Mouse (Mus musculus) cerebellum, postnatal 10 days (tissue): ENCODE data around the gene Fstl3.

Source experiments
- DNase-seq, 2 experiments: peaks; one replicate each; pipeline ENCODE4 v3.0.0; 2021; ENCODE audit warnings: mixed read lengths in 2 of 2

Fstl3 gene

DNA sequence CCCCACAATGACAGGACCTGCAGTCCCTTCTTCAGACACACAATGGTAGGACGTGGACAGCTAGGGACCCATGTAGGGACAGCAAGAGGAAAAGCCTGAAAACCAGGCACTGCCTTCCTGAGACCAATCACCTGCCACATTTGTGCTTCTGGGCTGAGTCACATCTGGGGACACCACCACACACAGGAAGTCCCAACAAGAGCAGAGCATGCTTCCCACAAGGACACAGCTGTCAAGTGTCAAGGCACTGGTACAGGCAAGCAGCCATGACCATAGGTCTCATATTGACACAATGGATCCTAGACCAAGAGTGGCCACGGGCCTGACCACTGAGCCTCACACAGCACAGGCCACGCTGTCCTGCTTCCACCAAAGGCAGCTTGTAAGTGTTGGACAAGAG lies 14.2 kb upstream of the Fstl3 start:
- no peak for DNase-seq

DNA sequence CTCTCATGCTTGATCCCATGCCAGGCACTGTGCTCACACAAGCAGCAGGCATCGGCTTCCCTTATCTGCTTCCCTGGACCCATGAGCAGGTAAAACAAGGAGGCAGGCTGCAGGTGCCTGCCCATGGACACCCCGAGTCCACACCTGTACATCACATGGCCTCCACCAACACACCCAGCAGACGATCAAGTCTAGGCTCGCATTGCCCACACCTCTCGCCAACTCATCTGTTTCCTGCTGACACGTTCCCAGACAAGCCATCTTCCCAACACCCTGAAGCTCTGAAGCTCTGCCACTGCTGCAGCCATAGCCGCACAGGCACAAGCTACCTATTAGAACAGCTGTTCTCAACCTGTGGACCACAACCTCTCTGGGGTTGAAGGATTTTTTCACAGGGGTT lies 12.8 kb upstream of the Fstl3 start:
- DNase-seq = peak; percentile 35 to 38

DNA sequence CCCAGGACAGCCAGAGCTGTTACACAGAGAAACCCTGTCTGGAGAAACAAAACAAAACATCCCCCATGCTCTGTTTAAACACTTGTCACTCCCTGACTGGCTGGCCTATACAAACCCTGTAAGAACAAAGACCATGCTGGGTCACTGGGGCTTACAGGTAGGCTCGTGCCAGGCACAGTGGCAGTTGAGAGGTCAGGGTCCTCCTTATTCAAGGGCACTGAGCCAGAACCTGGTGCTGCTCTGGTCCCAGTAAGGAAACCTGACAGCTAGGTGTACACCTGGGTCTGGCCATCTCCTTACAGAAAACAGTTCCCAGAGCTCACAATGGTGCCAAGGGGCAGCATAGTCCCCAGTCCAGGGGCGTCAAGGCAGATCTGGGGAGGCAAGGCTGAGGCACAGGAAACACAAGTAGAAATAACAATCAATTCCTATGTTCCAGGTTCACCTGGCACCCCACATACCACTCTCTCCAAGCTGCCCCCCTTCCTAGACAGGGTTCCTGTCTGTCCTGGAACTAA lies 11.8 kb upstream of the Fstl3 start:
- peak in 1 of 2 experiments; percentile 28 for DNase-seq

DNA sequence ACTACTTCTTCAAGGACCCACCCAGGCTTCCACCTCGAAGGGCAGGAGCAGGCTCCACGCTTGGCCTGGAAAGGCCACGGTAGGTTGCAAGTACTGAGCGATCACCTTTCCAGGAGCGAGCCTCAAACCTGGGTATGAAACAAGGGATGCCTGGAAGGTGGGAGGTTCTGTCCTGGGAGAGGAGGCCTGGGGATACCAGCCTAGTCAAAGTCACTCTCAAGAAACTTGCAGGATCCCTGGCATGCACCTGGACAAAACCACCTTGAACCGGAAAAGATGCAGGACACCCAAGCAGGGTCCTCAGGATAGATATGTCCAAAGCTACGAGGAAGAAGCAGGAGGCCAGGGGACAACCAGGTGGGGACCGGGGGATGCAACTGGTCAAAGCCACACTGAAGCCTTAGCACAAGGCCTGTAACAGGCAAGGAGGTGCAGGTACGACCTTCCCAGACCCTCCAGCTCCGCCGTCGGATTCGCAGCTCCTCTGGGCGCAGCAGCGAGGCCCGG lies 11.0 kb upstream of the Fstl3 start:
- DNase-seq = peak in 1 of 2 experiments; percentile 19

DNA sequence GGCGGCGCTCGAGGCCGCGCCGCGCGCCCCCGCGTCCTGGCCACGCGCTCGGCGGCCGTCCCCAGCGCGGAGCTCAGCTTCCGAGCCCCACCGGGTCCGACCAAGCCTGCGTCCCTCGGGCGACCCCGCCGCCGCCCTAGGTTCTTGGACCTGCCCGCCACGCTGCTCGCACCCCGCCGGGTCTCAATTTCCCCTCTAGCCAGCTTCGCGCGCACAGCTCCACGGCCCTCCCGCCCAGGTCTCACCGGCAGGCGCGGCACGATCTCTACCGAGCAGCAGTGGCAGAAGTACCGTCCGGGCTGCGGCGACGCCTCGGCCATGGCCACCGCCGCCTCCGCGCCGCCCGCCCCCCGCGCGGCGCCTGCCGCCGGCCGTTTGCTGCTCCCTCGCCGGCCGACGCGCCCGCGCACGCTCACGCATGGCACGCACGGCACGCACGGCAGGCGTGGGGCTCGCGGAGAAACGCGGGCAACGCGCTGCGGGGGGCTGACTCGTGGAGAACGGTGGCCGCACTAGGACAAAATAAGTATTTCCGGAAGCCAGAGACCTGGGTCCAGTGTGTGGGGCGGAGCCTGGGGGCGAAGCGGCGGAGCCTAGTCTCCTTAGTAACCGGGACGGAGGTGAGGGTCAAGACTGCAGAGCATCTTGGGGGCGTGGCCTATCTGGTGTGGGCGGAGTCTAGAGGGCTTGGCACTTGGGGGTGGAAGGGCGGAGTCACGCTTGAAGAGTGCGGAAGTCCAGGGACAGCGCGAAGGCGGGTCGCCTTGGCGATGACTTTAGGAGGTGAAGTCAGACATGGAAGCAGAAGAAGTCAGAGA lies 10.4 kb upstream of the Fstl3 start, which contains the start of gene Rnf126:
Rnf126 (minus strand) TSS at position 445 of the 818 bp plus-strand sequence.
- DNase-seq = peak; percentile 99 to 100

DNA sequence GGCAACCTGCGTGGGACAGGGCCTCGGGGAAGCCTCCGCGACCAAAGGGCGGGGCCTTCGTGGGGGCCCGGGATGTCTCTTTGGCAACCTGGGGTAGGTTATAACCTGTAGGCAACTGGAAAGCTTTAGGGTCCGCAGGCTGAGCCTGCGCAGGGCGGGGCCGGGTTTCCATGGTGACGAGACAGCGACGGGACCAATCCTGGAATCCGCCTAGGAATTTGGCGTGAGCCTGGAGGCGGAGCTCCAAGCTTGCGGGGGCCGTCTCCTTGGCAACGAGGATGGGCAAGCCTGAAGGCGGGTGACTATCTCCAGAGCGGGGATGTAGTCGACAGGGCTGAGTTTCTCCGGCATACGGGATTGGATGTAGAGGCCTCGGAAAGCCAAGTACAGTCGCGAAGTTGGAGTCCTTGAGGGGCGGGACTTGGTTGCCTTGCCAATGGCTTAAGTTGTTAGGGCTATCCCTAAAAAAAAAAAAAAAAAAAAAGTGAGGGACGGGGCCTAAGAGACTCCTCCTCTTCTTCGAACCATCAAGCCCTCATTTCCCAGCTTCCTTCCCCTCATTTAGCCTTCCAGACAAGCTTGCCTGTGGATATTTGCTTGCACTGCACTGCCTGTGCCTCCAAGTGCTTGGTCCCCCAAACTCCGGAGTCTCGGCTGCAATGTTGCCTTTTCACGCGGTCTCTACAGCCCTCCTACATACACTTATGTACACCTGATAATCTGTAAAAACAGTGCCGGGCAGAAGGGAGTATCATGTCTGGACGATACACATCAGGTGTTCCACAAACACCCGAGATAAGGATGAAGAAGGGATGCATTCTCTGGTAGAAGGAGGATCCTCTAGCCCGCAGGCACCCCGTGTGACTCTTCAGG lies 9.5 kb upstream of the Fstl3 start:
- peak; percentile 99 for DNase-seq

DNA sequence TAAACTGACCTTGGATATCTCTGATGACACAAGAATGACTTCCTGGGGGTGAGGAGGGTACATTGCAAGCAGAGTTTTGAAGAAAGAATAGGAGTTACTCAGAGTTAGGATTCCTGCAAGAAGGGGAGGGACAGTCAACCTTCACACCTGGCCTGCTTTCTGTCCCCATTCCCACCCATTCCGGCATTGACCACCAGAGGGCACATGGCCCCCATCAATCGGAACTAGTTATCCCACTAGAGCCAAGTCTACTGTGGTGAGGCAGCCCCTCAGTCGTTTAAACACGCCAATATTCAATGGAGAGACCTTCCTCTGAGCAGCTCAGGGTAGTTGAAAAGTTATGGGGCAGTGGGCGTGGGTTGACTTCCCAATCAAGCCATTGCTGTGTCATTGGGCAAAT lies 8.7 kb upstream of the Fstl3 start:
- peak; percentile 91 to 94 for DNase-seq

DNA sequence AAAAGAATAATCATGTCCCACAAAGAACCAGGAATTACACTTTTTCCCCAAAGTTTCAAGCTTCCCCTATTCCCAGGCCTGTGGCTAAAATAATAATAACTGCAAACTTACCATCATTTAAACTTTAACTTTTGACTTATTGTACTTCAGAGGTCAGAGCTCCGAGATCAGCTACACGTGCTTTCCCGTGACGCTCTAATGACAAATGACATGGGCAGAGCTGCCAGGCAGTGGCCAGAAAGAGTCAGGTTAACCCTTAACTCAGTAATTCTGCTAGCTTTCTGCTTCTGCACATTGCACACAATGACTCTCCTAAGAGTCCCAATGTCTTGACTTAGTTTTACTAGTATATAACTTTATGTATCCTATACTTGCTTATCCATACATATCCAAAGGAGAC lies 7.7 kb upstream of the Fstl3 start:
- DNase-seq = no peak

DNA sequence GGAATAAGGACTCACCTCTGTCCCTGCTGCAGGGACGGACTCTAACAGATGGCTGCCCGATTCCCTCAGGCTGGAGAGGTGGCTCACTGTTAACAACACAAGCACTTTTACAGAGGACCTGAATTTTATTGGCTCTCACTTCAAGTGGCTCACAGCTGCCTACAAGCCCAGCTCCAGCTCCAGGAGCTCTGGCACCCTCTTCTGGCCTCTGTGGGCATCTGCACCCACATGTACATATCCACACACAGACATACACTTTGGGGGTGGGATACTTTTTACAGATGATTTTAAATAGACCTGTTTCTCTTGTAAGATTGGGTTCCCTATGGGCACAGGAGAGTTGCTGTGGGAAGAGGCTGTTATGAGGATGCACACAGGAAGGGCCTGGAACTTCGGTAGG lies 4.8 kb upstream of the Fstl3 start:
- DNase-seq = no peak

DNA sequence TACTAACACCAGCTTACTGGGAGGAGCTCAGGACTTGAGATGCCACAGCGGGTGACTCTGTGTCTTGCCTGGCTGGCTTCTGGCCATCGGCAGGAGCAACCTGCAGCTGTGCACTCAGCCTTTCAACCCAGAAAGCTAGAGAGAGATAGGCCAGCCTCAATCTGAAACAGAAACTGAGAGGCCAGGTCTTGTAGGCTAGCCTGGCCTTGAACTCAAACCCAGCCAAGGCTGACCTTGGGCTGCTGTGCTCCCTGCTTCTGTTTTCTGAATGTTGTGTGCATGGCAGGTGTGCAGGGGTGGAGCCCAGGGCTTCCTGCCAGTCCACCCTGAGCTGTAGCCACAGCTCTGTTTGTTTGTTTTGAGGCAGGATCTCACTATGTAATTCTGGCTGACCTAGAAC lies 3.9 kb upstream of the Fstl3 start:
- no peak for DNase-seq

DNA sequence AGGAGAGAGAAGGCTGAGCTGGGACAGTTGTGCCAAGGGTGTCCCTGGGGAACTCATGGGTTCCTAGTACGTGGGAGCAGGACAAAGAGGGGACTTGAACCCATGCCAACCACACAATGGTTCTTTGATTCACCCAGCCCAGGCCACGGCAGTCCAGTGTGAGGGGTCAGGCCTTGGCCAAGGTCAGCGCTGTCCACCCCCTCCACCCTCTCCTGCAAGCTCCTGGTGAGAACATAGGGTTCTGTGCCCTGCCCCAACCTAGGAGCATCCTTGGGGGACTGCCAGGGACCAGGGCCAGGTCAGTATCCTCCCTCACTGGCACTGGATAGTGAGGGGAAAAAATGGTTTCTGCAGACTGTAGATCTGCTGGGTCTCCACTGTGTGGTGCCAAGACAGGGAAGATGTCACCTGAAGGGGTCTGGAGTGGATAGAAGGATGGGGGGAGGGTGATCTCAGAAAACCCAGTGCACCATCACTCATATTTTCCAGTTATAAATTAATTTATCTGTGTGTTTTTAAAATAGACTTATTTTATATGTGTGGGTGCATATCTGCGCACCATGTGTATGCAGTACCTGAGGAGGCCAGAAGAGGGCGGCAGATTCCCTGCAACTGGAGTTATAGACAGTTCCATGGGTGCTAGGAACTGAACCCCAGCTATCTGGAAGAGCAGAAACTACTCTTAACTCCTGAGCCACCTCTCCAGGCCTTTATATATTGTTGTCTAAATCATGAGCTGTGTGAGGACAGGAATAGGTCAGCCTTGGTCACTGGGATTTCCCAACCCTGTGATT lies 2.4 kb upstream of the Fstl3 start:
- peak in 1 of 2 experiments; percentile 39 for DNase-seq

DNA sequence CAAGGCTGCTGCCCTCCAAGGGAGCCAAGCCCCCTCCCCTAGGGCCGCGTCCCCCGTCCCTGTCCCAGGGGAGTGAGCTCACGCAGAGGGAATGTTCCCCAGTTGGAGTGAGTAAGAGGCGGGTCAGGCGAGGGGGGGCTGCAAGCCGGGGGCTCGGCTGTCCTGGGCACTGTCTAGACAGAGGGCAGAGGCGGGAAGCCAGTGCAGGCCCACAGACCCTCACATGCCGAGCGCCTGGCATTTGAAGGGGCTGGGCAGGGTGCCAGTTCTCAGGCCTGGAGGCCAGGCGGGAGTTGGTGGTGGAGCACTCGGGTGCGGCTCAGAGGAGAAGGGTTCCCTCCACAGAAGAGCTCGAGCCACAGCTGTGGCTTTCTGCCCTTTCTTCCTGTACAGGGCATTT lies 934 bp downstream of the Fstl3 start:
- DNase-seq = peak; percentile 82 to 88

DNA sequence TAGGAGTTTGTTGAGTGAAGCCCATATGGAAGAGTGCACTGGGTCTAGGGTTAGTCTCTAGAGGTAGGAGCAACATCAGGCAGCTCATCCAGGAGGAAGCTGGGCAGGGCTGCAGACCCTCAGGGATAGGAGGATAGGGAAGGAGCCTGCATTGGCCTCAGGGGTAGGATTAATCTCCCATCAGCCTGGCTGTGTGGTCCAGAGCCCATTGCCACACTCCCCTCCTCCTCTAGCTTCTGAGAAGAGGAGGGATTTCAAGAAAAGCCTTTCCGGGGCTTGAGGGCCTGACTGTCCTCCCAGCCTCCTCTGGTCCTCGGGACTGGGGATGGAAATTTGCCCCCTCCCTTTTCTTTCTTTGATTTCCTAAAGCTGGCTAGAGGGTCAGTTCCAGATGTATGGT lies 2.1 kb downstream of the Fstl3 start:
- no peak for DNase-seq

DNA sequence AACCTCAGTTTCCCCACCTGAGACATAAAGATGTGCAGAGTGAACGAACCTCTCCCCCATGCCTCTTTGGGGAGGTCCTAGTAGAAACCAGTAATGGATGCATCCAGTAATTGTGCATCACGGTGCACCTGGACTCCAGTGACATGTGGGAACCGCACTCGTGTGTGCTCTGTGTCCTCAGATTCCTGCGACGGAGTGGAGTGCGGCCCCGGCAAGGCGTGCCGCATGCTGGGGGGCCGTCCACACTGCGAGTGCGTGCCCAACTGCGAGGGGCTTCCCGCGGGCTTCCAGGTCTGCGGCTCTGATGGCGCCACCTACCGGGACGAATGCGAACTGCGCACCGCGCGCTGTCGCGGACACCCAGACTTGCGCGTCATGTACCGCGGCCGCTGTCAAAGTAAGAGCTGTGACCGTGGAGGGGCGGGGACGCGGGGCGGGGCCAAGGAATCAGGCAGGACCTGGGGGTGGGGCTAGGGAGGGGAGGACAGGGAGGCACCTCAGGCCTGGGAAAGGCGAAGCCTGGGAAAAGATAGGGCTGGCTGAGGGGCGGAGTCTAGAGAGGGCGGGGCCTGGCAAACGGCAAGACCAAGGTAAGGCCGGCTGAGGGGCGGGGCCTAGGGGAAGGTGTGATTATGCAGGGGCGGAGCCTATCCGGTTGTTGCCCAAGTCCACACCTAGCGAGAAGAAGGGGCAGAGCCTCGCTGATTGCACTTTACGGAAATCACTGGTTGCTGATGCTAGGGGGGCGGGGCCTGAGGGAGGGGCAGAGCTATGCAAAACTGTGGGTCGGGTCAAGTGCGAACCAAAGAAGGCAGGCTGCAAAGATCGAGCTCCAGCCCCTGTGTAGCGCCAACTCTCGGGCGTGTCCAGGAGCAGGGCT lies 3.0 kb downstream of the Fstl3 start:
- DNase-seq = peak; percentile 98

DNA sequence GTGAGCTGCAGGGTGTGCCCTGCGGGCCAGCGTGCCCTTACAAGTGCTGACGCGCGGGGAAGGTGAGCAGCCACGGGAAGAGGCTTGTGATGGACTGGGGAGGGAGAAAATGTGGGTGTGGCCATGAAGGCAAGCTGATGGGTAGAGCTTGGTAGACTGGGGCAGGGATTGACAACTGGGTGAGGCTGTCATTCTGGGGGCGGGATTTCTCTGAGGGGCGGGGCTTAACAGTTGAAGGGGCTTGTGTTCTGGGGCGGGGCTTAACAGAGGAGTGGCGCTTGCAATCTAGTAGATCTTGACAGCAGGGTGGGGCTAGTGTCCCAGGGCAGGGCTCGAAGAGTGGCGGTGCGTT lies 3.6 kb downstream of the Fstl3 start:
- DNase-seq = peak; percentile 79 to 80

DNA sequence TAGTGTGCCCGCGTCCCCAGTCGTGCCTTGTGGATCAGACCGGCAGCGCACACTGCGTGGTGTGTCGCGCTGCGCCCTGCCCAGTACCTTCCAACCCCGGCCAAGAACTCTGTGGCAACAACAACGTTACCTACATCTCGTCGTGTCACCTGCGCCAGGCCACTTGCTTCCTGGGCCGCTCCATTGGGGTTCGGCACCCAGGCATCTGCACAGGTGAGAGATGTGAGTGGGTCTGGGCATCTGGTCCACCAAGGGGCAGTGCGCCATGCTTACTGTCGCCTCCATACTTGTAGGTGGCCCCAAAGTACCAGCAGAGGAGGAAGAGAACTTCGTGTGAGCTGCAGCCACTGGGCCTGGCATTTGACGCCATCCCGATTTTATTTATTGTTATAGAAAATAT lies 4.1 kb downstream of the Fstl3 start:
- peak; percentile 38 to 39 for DNase-seq

DNA sequence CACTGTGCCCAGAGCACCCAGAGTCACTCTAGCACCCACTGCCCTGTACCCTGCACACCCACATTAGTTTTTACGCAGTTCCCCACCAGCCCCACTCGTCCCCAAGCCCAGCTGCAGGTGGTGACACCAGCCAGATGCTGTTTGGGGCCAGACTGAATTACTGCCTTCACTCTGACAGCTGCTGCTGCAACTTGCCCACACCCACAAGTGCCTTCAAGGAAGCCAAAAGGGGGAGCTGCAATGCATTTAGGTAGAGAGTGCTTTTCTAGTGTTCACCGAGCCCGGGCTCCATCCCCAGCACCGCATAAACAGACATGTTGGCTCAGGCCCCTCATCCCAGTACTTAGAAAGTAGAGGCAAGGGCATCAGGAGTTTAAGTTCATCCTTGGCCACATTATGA lies 4.9 kb downstream of the Fstl3 start:
- no peak for DNase-seq

DNA sequence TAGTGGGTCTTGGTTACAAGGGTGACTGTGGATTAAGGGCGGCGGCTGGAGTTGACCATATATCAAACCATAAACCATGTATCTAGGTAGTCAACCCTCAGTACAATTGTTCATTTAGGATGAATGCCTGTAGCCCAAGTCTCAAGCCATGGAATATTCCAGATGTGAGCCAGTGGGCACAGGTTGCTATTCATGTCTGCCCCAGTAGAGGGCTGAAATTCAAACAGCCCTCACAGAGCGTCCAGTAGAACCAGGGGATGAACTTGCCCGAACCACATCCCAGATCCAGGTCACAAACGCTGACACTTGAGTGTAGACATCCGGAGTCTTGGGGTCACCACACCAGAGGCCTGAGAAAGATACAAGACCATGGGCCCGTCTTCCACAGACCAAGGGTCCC lies 6.0 kb downstream of the Fstl3 start:
- DNase-seq = no peak

DNA sequence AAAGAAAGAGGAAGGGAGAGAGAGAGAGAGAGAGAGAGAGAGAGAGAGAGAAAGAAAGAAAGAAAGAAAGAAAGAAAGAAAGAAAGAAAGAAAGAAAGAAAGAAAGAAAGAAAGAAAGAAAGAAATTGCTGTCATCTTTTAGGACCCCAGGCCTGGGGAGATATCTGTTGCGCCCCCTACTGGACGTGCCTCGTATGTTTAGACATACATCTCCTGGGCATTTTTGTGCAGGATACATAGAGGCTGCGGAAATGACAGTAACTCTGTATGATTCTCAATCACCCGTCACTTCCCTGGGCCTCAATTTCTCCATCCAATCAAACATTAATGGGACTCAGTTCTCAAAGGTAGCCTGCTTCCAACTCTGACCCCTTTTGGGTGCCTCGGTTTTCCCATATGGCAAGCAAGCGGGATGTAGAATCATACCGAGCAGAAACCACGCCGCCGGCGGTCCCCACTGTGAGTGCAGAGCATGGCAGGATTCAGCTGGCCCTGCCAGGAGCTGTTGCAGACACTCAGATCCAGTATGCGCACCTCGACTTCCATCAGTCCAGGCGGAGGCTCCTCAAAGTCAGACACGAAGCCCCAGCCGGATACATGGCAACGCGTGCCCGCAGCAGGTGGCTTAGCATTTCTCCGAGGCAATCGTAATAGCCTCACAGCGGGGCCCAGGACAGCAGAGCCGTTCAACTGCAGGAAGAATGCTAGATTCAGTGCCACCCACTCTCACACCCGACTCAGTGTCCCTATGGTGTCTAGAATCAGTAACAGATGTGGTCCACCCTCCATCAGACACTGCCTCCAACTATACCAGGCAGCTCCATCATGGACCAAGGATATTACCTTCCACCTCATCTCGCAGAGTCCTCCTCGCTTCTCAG lies 7.1 kb downstream of the Fstl3 start:
- DNase-seq = peak; percentile 72 to 81

DNA sequence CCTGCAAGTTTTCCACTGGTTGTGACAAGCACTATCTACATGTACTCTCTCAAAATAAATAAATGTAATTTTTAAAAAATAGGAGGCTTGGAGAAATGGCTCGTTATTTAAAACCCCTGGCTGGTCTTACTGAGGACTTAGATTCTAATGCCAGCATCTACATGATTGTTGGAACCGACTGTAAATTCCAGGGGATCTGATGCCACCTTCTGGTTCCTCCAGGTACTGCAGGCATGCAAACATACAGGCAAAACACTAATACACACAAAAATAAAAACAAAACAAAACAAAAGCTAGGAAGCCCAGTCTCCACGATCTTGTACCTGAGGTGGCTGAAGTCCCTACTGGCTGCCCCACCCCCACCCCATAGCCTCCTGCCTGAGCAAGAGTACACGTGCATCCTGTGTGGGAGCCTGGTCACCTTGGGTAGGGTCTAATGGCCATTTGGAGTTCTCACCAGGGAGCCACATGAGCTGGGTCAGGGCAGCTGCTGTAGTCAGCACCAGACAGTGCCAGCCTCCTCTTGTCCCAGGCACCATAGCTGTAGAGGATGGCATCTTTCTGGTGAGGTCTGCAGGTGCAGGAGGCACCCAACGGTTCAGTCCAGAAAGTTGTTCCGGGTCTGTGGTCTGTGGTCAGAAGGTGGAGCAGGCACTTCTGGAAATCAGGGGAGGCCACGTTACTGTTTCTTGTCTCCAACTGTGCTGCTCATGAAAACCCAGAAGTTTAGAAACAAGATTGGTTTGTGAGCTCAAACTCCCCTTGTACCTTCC lies 11.5 kb downstream of the Fstl3 start:
- peak; percentile 89 to 94 for DNase-seq
